Mouse (Mus musculus): ENCODE data around the gene Hist1h2af. TPM values are rescaled to one million over a fixed set of nuclear protein-coding genes. Genes with fewer than 3 reads are reported as not detected.
"Not testable (repeated sequence)": the region's sequence is repeated elsewhere in the genome, so short reads cannot be mapped to it uniquely, and the experiment has no call there.

The Hist1h2af gene
- polyA plus RNA-seq, 1 experiment from 2014 or later: 8.3 TPM

DNA sequence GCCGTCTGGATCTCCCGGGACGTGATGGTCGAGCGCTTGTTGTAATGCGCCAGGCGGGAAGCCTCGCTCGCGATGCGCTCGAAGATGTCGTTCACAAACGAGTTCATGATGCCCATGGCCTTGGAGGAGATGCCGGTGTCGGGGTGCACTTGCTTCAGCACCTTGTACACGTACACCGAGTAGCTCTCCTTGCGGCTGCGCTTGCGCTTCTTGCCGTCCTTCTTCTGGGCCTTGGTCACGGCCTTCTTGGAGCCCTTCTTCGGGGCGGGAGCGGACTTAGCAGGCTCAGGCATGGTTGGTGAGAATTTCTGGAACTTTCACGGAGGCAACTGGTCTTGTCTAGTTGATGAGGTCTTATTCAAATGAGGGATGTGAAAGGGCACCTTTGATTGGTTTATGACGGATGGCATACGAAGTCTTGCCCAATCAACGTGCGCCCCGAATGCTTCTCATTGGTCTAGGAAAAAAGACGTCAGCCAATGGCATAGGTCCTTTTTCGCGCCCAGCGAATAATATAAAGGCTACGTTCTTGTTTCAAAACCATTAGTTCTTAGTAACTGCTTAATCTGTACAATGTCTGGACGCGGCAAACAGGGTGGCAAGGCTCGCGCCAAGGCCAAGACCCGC, 40.3 kb downstream of the Hist1h2af start, which contains the start of the genes Hist1h2bf and Hist1h2ad:
Hist1h2bf (minus strand) TSS at position 299 of the 627 bp plus-strand sequence.
Hist1h2ad (plus strand) TSS at position 484 of the 627 bp plus-strand sequence.
- H3K36me3 ChIP-seq (replicated peaks); H3K9me3 ChIP-seq (replicated peaks); H3K27me3 ChIP-seq: not testable (repeated sequence)
- peak; percentile 75 for ATAC-seq (ENCODE audit: insufficient read depth)
- Histone ChIP-seq H3K27ac (replicated peaks) (peak within 1 kb of the TSS; percentile 98), H3K4me3 (replicated peaks) (peak within 1 kb of the TSS; percentile 64), H3K4me2 (peak within 1 kb of the TSS; percentile 81), H3K9ac (peak within 1 kb of the TSS; percentile 88), H3K4me1 (replicated peaks) (peaks cover 37% of the 10 kb centered on the region)
- WGBS (ENCODE audit: insufficient replicate concordance): under 1% methylated on average over 41 of the region's 42 CpGs

DNA sequence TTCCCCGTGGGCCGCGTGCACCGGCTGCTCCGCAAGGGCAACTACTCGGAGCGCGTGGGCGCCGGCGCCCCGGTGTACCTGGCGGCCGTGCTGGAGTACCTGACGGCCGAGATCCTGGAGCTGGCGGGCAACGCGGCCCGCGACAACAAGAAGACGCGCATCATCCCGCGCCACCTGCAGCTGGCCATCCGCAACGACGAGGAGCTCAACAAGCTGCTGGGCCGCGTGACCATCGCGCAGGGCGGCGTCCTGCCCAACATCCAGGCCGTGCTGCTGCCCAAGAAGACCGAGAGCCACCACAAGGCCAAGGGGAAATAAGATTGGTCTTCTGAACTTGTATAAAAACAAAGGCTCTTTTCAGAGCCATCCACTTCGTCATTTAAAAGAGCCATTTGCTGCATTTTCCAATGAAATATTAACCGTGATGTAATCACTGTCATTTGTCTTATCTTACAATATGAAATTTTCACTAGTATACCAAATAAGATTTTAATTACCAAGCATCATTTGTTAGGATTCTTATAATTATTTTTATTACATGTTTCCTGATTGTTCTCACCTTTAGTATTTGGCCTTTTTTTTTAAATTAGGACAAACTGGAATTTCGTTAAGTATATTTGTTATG, 41.0 kb downstream of the Hist1h2af start:
- H3K9me3 ChIP-seq (replicated peaks); H3K36me3 ChIP-seq (replicated peaks); H3K27me3 ChIP-seq; ATAC-seq (ENCODE audit: insufficient read depth): not testable (repeated sequence)
- 0% methylated on average over 10 of the region's 39 CpGs for WGBS (ENCODE audit: insufficient replicate concordance)
- Histone ChIP-seq H3K4me1 (replicated peaks) (peaks cover 37% of the 10 kb centered on the region), H3K4me2 (peak overlapping the region; percentile 81), H3K4me3 (replicated peaks) (peak overlapping the region; percentile 64), H3K9ac (peak overlapping the region; percentile 45), H3K27ac (replicated peaks) (peak overlapping the region; percentile 98)

DNA sequence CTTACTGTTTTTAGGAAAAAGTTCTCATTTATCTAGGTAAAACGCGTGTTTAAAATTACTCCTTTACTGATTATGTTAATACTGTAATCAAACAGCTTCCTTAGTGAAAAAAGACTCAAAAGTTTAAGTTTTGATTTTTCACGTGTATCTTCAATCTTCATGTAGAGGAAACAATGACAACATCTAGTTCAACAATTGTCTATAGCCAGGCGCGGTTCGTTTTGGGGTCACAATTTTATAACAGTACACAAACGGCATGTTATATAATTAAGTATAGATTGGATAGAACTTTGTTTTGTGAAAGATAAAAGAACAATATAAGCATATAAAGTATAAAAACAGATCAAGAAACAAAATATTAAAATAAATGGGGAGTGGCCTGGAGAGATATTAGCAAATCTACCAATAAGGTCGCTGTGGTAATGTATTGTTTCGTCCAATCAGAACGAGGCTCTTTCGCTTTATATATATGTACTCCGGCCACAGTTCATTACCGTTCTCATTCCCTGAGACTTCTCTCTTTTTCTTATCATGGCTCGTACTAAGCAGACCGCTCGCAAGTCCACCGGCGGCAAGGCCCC, 41.7 kb downstream of the Hist1h2af start, which contains the start of gene Hist1h3d:
Hist1h3d (plus strand) TSS at position 493 of the 581 bp plus-strand sequence.
- no peaks in the 10 kb centered on the region for H3K27me3 ChIP-seq
- ATAC-seq (ENCODE audit: insufficient read depth): peak; percentile 17
- peak within 1 kb of the TSS; percentile 77 for H3K4me2 ChIP-seq
- H3K9ac ChIP-seq: peak within 1 kb of the TSS; percentile 77
- H3K4me3 ChIP-seq (replicated peaks): peak within 1 kb of the TSS; percentile 64
- WGBS (ENCODE audit: insufficient replicate concordance): under 1% methylated on average over 18 of the region's 18 CpGs
- no peaks in the 10 kb centered on the region for H3K9me3 ChIP-seq (replicated peaks)
- H3K27ac ChIP-seq (replicated peaks): peak within 1 kb of the TSS; percentile 96
- H3K36me3 ChIP-seq (replicated peaks): no peaks in the 10 kb centered on the region
- H3K4me1 ChIP-seq (replicated peaks): peaks cover 37% of the 10 kb centered on the region

DNA sequence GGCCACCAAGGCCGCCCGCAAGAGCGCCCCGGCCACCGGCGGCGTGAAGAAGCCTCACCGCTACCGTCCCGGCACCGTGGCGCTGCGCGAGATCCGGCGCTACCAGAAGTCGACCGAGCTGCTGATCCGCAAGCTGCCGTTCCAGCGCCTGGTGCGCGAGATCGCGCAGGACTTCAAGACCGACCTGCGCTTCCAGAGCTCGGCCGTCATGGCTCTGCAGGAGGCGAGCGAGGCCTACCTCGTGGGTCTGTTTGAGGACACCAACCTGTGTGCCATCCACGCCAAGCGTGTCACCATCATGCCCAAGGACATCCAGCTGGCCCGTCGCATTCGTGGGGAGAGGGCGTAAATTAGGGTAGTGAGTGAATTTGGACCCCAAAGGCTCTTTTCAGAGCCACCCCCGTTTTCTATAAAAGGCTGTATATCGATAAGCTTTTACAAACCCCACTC, 42.2 kb downstream of the Hist1h2af start:
- H3K36me3 ChIP-seq (replicated peaks); ATAC-seq (ENCODE audit: insufficient read depth); H3K9me3 ChIP-seq (replicated peaks); H3K27me3 ChIP-seq: not testable (repeated sequence)
- peak overlapping the region; percentile 64 for H3K4me3 ChIP-seq (replicated peaks)
- H3K4me1 ChIP-seq (replicated peaks): peaks cover 42% of the 10 kb centered on the region
- H3K27ac ChIP-seq (replicated peaks): peak overlapping the region; percentile 96
- H3K4me2 ChIP-seq: peak overlapping the region; percentile 77
- peak overlapping the region; percentile 77 for H3K9ac ChIP-seq
- under 1% methylated on average over 14 of the region's 40 CpGs for WGBS (ENCODE audit: insufficient replicate concordance)

DNA sequence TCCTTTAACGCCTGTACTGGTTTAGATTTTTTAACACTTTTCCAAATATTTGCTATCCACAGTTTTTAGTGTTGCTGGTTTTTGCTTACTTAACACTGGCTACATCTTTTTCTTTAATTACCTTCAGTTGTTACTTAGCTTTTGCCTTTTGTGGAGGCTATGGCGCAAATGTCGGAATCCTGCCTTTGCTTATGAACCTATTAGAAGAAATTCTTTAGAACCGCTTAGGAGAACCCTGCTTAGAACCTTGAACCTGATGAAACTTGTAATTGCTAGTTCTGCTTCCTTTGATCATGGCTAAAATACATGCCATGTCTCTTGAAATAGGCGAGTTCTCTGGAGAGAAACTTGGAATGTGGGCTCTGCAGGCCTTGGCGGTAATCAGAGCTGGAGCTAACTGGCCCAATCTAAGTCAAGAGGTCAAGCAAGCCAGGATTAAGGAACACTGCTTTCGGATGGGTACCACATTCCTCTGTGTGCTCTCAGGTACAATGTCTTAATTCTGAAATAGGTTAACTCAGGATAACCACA, 42.7 kb downstream of the Hist1h2af start:
- Histone ChIP-seq H3K9me3 (replicated peaks) (no peaks in the 10 kb centered on the region), H3K27me3 (no peaks in the 10 kb centered on the region), H3K27ac (replicated peaks) (peak overlapping the region; percentile 96), H3K4me1 (replicated peaks) (peaks cover 47% of the 10 kb centered on the region), H3K9ac (peak overlapping the region; percentile 77), H3K36me3 (replicated peaks) (no peaks in the 10 kb centered on the region), H3K4me2 (peak overlapping the region; percentile 77), H3K4me3 (replicated peaks) (peak overlapping the region; percentile 64)
- 6% methylated on average over 7 of the region's 7 CpGs for WGBS (ENCODE audit: insufficient replicate concordance)
- no peak for ATAC-seq (ENCODE audit: insufficient read depth)

DNA sequence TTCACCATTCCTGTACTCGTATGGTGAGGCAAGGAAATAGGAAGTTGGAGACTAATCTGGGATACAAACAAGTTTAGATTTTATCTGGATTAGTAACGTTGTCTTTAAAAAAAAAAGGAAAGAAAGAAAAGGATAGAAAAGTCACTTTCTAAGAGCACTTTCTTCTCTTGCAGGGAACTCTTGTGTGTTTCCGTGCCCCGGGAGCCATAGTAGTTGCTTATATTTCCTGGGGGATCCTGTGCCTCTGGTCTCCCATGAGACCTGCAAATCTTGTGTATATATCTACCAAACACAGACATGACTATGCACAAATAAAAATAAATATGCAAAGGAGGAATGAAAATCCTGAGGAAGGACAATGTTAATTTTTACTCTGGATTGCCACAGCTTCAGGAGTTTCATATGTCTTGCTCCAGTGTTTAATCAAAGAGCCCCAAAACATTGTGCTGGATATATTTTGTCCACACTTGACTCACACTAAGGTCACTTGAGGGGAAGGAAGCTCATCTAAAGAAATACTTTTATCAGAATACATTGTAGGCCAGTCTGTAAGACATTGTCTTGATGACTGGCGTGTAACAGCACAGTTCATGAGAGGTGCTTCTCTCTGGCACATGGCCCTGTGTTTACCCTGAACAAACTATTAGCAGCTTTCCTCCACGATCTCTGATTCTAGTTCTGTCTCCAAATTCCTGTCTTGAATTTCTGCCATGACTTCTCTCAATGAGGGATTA, 43.4 kb downstream of the Hist1h2af start:
- H3K4me3 ChIP-seq (replicated peaks): peak overlapping the region; percentile 64

DNA sequence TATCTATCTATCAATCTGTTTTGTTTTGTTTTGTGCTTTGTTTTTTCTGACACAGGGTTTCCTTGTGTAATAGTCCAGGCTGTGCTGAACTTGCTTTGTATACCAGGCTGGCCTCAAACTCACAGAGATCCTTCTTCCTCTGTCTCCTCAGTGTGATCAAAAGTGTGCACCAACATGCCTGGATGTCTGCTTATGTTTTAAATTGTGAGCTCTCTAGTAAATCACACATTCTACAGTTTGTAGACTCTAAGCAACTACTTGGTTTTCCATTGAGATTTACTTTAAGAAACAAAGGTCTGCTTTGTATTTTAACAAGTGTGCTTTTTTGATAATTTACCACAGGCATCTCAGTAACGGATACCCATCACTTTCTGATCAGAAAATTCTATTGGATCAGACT, 44.1 kb downstream of the Hist1h2af start:
- Histone ChIP-seq H3K4me3 (replicated peaks) (peak overlapping the region; percentile 27), H3K9me3 (replicated peaks) (no peaks in the 10 kb centered on the region), H3K4me2 (peak overlapping the region; percentile 77), H3K9ac (peak overlapping the region; percentile 46), H3K36me3 (replicated peaks) (no peaks in the 10 kb centered on the region), H3K27me3 (no peaks in the 10 kb centered on the region), H3K27ac (replicated peaks) (peak overlapping the region; percentile 96), H3K4me1 (replicated peaks) (peaks cover 56% of the 10 kb centered on the region)
- 77% methylated on average over 1 of the region's 1 CpGs for WGBS (ENCODE audit: insufficient replicate concordance)
- no peak for ATAC-seq (ENCODE audit: insufficient read depth)

More for the DNA sequence above, 43.4 kb downstream of the Hist1h2af start:
- Histone ChIP-seq H3K9me3 (replicated peaks) (no peaks in the 10 kb centered on the region), H3K4me2 (peak overlapping the region; percentile 77), H3K9ac (peak overlapping the region; percentile 77), H3K27ac (replicated peaks) (peak overlapping the region; percentile 96), H3K27me3 (no peaks in the 10 kb centered on the region), H3K36me3 (replicated peaks) (no peaks in the 10 kb centered on the region), H3K4me1 (replicated peaks) (peaks cover 52% of the 10 kb centered on the region)
- 29% methylated on average over 6 of the region's 6 CpGs for WGBS (ENCODE audit: insufficient replicate concordance)
- ATAC-seq (ENCODE audit: insufficient read depth): no peak

DNA sequence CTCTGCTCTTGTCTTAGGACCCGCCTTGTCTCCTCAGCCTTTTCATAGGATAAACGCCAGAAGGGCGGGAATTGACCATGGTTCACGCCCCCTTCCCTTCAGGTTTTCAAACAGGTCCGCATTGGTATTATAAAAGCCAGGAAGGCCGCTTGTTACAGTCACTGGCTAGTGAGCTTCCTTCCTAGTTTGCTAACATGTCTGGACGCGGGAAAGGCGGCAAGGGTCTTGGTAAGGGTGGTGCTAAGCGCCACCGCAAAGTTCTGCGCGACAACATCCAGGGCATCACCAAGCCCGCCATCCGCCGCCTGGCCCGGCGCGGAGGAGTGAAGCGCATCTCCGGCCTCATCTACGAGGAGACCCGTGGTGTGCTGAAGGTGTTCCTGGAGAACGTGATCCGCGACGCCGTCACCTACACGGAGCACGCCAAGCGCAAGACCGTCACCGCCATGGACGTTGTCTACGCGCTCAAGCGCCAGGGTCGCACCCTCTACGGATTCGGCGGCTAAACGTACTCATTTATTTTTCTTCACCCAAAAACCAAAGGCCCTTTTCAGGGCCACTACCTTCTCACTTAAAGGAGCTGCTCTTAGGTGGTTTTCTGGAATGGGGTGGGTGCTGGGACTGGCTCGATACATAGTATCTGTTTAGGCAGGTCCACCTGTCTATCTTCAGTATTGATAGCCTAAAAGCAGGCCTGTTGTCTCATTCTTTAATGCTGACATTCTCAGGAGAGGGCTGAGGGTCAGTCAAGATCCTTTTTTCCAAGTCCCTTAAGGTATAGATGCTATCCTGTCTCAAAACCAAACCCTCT, 47.9 kb downstream of the Hist1h2af start, which contains the start of gene Hist1h4d:
Hist1h4d (plus strand) TSS at position 191 of the 811 bp plus-strand sequence.
- WGBS (ENCODE audit: insufficient replicate concordance): under 1% methylated on average over 43 of the region's 43 CpGs
- no peaks in the 10 kb centered on the region for H3K9me3 ChIP-seq (replicated peaks)
- no peaks in the 10 kb centered on the region for H3K27me3 ChIP-seq
- H3K9ac ChIP-seq: peak within 1 kb of the TSS; percentile 78
- peak; percentile 80 for ATAC-seq (ENCODE audit: insufficient read depth)
- peak within 1 kb of the TSS; percentile 74 for H3K4me2 ChIP-seq
- H3K27ac ChIP-seq (replicated peaks): peak within 1 kb of the TSS; percentile 97
- no peaks in the 10 kb centered on the region for H3K36me3 ChIP-seq (replicated peaks)
- H3K4me3 ChIP-seq (replicated peaks): peak within 1 kb of the TSS; percentile 60
- H3K4me1 ChIP-seq (replicated peaks): peaks cover 65% of the 10 kb centered on the region

DNA sequence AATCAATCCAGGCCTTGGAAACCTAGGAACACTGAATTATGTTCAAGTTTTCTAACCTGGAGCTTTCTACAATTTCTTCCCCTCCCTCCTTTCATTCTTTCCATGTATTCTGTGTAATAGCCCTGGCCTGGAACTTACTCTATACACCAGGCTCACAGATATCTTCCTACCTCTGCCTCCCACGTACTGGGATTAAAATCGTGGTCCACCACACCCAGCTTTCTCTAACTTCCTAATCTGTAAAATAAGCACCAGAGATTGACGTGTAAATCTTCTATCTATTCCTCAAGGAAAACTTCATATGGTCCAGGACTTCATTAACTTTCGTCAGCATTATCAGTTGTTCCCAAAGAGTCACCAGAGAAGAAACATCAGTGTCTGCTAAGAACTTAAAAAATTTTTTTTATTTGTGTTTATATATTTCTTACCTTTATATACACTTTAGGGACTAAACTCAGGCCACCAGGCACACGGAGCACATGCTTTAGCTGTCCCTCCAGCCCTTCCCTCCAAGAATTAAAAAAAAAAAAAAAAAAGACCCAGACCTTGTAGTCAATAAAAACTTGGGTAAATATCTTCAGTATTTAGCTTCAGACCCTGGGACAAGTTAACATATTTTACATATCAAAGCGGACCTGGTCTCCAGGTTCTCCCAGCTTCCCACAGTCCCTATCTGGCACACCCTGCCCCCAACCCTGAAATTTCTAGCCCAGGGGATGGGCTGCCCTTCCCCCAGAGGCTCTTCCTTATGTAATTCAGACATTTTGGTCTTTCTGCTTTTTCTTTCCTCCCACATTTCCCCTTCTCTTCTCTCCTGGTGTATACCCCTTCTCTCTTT, 48.7 kb downstream of the Hist1h2af start:
- Histone ChIP-seq H3K4me1 (replicated peaks) (peaks cover 63% of the 10 kb centered on the region), H3K4me2 (peak overlapping the region; percentile 74), H3K36me3 (replicated peaks) (no peaks in the 10 kb centered on the region), H3K4me3 (replicated peaks) (peak overlapping the region; percentile 60), H3K9ac (peak overlapping the region; percentile 78), H3K27me3 (no peaks in the 10 kb centered on the region), H3K9me3 (replicated peaks) (no peaks in the 10 kb centered on the region), H3K27ac (replicated peaks) (peak overlapping the region; percentile 97)
- 7% methylated on average over 6 of the region's 6 CpGs for WGBS (ENCODE audit: insufficient replicate concordance)
- peak; percentile 1; the same call in 1 of the 2 replicates for ATAC-seq (ENCODE audit: insufficient read depth)
